Mouse (Mus musculus) limb, embryonic 14.5 days (tissue): ENCODE data around the gene Mbnl2. TPM values are rescaled to one million over a fixed set of nuclear protein-coding genes. Genes with fewer than 3 reads are reported as not detected.

Experiments
- ATAC-seq: fragments of 200-750 bp; cut with Nextera tagmentation; 2 replicates; pipeline ENCODE4 v1.8.0; 2017; ENCODE audit warnings: low read depth, moderate number of reproducible peaks, moderate TSS enrichment; ENCODE audit not compliant: low FRiP score
- DNase-seq: peaks from one replicate; pipeline ENCODE4 v3.0.0-alpha.2; 2015; ENCODE audit warnings: low spot score
- H3K27ac ChIP-seq: fragments of 300-500 bp; sonication (generic); replicated peaks from 2 replicates; pipeline ENCODE4 v1.5.1; 2014; ENCODE audit warnings: low read depth, mild to moderate bottlenecking, low read length, moderate library complexity, mixed read lengths
- H3K27me3 ChIP-seq: fragments of 300-500 bp; sonication (generic); 2 replicates; pipeline ENCODE4 v1.6.1; 2014; ENCODE audit warnings: low read length, mixed read lengths; ENCODE audit not compliant: control insufficient read depth, insufficient read depth
- H3K36me3 ChIP-seq: fragments of 300-500 bp; sonication (generic); 2 replicates; pipeline ENCODE4 v1.6.1; 2014; ENCODE audit warnings: mild to moderate bottlenecking, low read length, moderate library complexity, mixed read lengths; ENCODE audit not compliant: control insufficient read depth, insufficient read depth
- H3K4me1 ChIP-seq: fragments of 300-500 bp; sonication (generic); 2 replicates; pipeline ENCODE4 v1.6.1; 2014; ENCODE audit warnings: antibody characterized with exemption, low read length, mixed read lengths; ENCODE audit not compliant: control insufficient read depth, insufficient read depth
- H3K4me2 ChIP-seq: fragments of 300-500 bp; sonication (generic); replicated peaks from 2 replicates; pipeline ENCODE4 v1.6.1; 2014; ENCODE audit warnings: low read depth, mild to moderate bottlenecking, low read length, moderate library complexity; ENCODE audit not compliant: severe bottlenecking
- H3K4me3 ChIP-seq: fragments of 300-500 bp; sonication (generic); replicated peaks from 2 replicates; pipeline ENCODE4 v1.5.1; 2014; ENCODE audit warnings: low read length
- H3K9ac ChIP-seq: fragments of 300-500 bp; sonication (generic); 2 replicates; pipeline ENCODE4 v1.6.1; 2014; ENCODE audit warnings: mild to moderate bottlenecking, low read depth, low read length, moderate library complexity; ENCODE audit not compliant: severe bottlenecking
- H3K9me3 ChIP-seq: fragments of 300-500 bp; sonication (generic); 2 replicates; pipeline ENCODE4 v1.6.1; 2016; ENCODE audit warnings: low read length; ENCODE audit not compliant: control insufficient read depth
- POLR2A ChIP-seq: fragments of 200-500 bp; IDR thresholded peaks from 2 replicates; pipeline ENCODE4 v1.8.0; 2012; ENCODE audit warnings: inconsistent platforms, mild to moderate bottlenecking, moderate library complexity, borderline replicate concordance; ENCODE audit not compliant: insufficient read depth, insufficient read length; ENCODE audit errors: extremely low read depth
- WGBS: fragments of 180-500 bp; shearing (Covaris S2); extraction: QIAGEN DNeasy Blood & Tissue Kit; methylation state at CpG from one replicate; pipeline ENCODE4 v1.1.7; 2014; 5-methylcytosine and 5-hydroxymethylcytosine counted together
- polyA plus RNA-seq, 2 experiments: library from polyadenylated mRNA; depleted of rRNA in 1 of 2; stranded (reverse) in 1 of 2; unstranded in 1 of 2; fragments of >200 nt; fragmentation: Nextera tagmentation in 1 of 2; extraction: Ambion mirVana in 1 of 2; gene quantifications; 2 replicates each; pipeline versions ENCODE4 v1.2.1 to v1.2.3; 2012 to 2014

Gene Mbnl2
- polyA plus RNA-seq, 2 experiments = 109 to 161 TPM

GRCm38 (mm10) chr14:120394216-120394615 is 118.7 kb downstream of the Mbnl2 start:
- no peak for ATAC-seq

DNA sequence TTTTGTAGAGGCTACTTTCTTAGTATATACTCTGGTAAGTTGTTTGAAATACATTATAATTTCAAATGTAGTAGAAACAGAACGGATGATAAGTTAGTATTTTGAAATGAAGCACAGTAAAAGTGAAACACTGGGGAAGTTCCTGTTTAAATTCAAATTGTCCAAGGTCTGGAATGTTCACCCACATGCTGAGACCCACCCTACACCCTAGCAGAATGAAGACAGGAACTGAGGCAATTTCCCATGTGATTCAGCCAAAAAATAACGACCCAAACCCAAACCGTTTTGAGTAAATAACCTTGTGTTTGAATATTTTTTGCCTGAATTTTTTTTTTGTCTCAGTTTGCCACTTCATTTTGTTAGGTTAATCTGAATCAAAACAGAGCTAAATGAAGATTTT is 119.4 kb downstream of the Mbnl2 start:
- H3K9ac ChIP-seq = no peak overlapping the region
- H3K4me1 ChIP-seq = peaks cover 5% of the 10 kb centered on the region
- H3K27me3 ChIP-seq = no peaks in the 10 kb centered on the region
- H3K4me3 ChIP-seq = no peak overlapping the region
- TF ChIP-seq POLR2A = no peak
- no peak overlapping the region for H3K27ac ChIP-seq
- H3K9me3 ChIP-seq = 0 out of 2 replicates have a peak, but pooled peaks cover 3% of the 10 kb centered on the region
- H3K4me2 ChIP-seq = no peak overlapping the region
- WGBS = 75% methylated on average over 3 of the region's 3 CpGs
- DNase-seq (no peak), ATAC-seq (no peak)
- H3K36me3 ChIP-seq = peaks cover 72% of the 10 kb centered on the region

More at GRCm38 (mm10) chr14:120394216-120394615, 118.7 kb downstream of the Mbnl2 start:
- Histone ChIP-seq H3K27ac (no peak overlapping the region), H3K27me3 (no peaks in the 10 kb centered on the region), H3K9me3 (0 out of 2 replicates have a peak, but pooled peaks cover 3% of the 10 kb centered on the region), H3K9ac (no peak overlapping the region), H3K4me3 (no peak overlapping the region), H3K4me1 (peaks cover 2% of the 10 kb centered on the region), H3K36me3 (peaks cover 72% of the 10 kb centered on the region), H3K4me2 (no peak overlapping the region)
- no peak for TF ChIP-seq POLR2A
- no peak for DNase-seq
- WGBS = 90% methylated on average over 3 of the region's 3 CpGs

DNA sequence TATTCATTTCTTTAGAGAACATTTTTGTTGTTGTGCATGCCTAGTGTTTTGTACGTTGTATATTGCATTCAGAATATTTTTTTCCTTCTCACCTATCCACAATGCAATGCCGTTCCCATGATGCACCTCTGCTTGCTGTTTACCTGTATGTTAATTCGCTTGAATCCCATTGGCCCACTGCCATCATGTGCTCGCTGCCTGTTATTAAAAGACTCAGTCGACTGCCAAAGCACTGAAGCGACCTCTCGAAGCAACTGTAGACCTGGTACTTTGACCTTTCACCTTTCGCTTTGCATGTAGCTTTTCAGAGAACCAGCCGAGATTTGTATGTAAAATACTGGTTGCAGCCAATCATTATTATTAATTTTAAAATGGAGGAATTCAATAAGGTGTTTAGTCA is 120.0 kb downstream of the Mbnl2 start:
- no peak for ATAC-seq
- no peaks in the 10 kb centered on the region for H3K9me3 ChIP-seq
- 85% methylated on average over 9 of the region's 9 CpGs for WGBS
- no peak for DNase-seq
- no peak overlapping the region for H3K4me2 ChIP-seq
- H3K36me3 ChIP-seq = peaks cover 72% of the 10 kb centered on the region
- no peaks in the 10 kb centered on the region for H3K27me3 ChIP-seq
- no peak overlapping the region for H3K9ac ChIP-seq
- no peak overlapping the region for H3K27ac ChIP-seq
- no peak for TF ChIP-seq POLR2A
- H3K4me3 ChIP-seq = no peak overlapping the region
- H3K4me1 ChIP-seq = peaks cover 8% of the 10 kb centered on the region

DNA sequence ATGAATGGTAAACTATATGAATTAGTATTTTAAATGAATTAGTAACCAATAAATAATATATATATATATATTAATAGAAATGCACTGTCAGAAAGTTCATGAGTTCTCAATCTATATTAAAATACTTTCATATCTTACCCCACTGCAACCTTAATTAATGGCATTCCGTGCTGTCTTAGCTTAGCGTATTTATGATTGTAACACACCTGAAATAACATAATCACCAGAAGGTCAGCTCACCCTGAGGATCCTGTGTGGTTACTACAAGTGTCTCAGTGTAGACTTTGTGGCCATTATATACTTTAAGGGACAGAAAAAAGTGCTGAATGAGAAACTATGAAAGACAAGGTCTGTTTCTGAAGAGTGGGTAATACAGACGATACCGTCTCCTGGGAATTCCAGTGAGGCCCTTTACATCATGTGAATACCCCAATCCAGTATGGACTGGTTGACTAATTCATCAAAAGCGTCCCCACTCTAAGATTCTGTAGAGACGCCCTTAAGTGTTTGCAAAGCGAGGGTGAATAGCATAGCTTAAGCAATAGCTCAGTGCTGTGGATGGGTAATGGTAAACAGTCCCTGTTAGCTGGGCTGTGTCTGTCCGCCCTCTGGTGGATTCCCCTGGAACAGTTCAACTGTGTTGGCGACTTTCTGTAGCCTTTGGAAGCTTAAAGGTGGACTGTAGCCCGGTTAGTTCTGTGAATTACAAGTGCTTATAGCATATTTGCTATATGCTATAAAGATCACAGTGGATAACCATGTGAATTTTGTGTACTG is 122.6 kb downstream of the Mbnl2 start:
- no peak overlapping the region for H3K27ac ChIP-seq
- H3K4me3 ChIP-seq = no peak overlapping the region
- H3K9me3 ChIP-seq = no peaks in the 10 kb centered on the region
- TF ChIP-seq POLR2A = peak; percentile 22; the same call in 1 of the 2 replicates
- no peak overlapping the region for H3K9ac ChIP-seq
- H3K4me2 ChIP-seq = no peak overlapping the region
- ATAC-seq (peak; percentile 82), DNase-seq (peak; percentile 87)
- H3K4me1 ChIP-seq = peaks cover 8% of the 10 kb centered on the region
- H3K27me3 ChIP-seq = no peaks in the 10 kb centered on the region
- WGBS = 44% methylated on average over 10 of the region's 10 CpGs
- H3K36me3 ChIP-seq = peaks cover 70% of the 10 kb centered on the region

DNA sequence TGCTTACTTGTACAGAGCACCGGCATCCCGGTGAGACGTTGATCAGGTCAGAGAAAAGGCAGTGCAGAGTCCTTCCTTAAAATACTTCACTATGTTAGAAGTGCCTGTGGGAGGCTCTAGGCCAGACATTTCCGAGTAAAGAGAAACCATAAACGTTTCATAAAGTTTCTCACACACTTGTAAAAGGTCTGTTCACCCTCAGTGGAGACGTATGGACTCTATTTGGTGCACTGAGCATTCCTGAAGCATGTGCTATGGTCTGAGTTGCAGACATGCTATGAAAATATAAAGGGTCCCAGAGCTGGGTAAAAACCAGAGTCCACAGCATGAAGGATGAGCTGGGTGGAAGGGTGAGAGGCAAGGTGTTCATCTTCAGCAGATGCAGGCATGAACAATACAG is 124.1 kb downstream of the Mbnl2 start:
- H3K4me3 ChIP-seq = no peak overlapping the region
- peak; percentile 55 for ATAC-seq
- no peak for DNase-seq
- peaks cover 8% of the 10 kb centered on the region for H3K4me1 ChIP-seq
- no peak overlapping the region for H3K27ac ChIP-seq
- no peak overlapping the region for H3K4me2 ChIP-seq
- H3K27me3 ChIP-seq = no peaks in the 10 kb centered on the region
- peaks cover 72% of the 10 kb centered on the region for H3K36me3 ChIP-seq
- 35% methylated on average over 6 of the region's 6 CpGs for WGBS
- H3K9ac ChIP-seq = no peak overlapping the region
- H3K9me3 ChIP-seq = no peaks in the 10 kb centered on the region
- TF ChIP-seq POLR2A = no peak
